Mouse (Mus musculus) thymus, postnatal 25 days (tissue): ENCODE measurements around the gene Gm17349.
"Not testable (repeated sequence)": the region's sequence is repeated elsewhere in the genome, so short reads cannot be mapped to it uniquely, and the experiment has no call there.

Experiments
- DNase-seq: peaks from one replicate; pipeline ENCODE4 v3.0.0; 2022

Gm17349 gene

GRCm38 (mm10) chr15:99705440-99706048, at the start of gene Gm17349:
Gene Gm17349 (minus strand): TSS chr15:99705490.
- DNase-seq: peak; percentile 49

- no peak for DNase-seq
These were observed 48.9 kb upstream of the Gm17349 start for GRCm38 (mm10) chr15:99754204-99754603.

- no peak for DNase-seq
These were observed 34.9 kb upstream of the Gm17349 start for GRCm38 (mm10) chr15:99740229-99740628.

GRCm38 (mm10) chr15:99736675-99737074, 31.4 kb upstream of the Gm17349 start:
- DNase-seq: no peak

GRCm38 (mm10) chr15:99735631-99736030, 30.3 kb upstream of the Gm17349 start:
- peak; percentile 100 for DNase-seq

- DNase-seq: no peak
These were observed 27.9 kb upstream of the Gm17349 start for GRCm38 (mm10) chr15:99733186-99733585.

- DNase-seq: no peak
These were observed 26.4 kb upstream of the Gm17349 start for GRCm38 (mm10) chr15:99731678-99732077.

- no peak for DNase-seq
These were observed 25.9 kb upstream of the Gm17349 start for GRCm38 (mm10) chr15:99731167-99731566.

GRCm38 (mm10) chr15:99729056-99729783, 23.9 kb upstream of the Gm17349 start:
- no peak for DNase-seq

GRCm38 (mm10) chr15:99728211-99728610, 22.9 kb upstream of the Gm17349 start:
- no peak for DNase-seq

GRCm38 (mm10) chr15:99727525-99727924, 22.2 kb upstream of the Gm17349 start:
- DNase-seq: no peak

GRCm38 (mm10) chr15:99727039-99727438, 21.7 kb upstream of the Gm17349 start:
- DNase-seq: not testable (repeated sequence)

GRCm38 (mm10) chr15:99726549-99726948, 21.3 kb upstream of the Gm17349 start:
- no peak for DNase-seq

- peak; percentile 92 for DNase-seq
These were observed 20.3 kb upstream of the Gm17349 start, which contains the start of gene Cox14 for GRCm38 (mm10) chr15:99725341-99726155. Gene Cox14 (plus strand): TSS chr15:99725618.

- peak; percentile 59 for DNase-seq
These were observed 19.2 kb upstream of the Gm17349 start for GRCm38 (mm10) chr15:99724292-99725021.

- DNase-seq: no peak
These were observed 18.4 kb upstream of the Gm17349 start for GRCm38 (mm10) chr15:99723515-99724291.

GRCm38 (mm10) chr15:99723120-99723514, 17.8 kb upstream of the Gm17349 start:
- DNase-seq: no peak

- no peak for DNase-seq
These were observed 16.8 kb upstream of the Gm17349 start for GRCm38 (mm10) chr15:99721921-99722743.

- no peak for DNase-seq
These were observed 14.6 kb upstream of the Gm17349 start for GRCm38 (mm10) chr15:99719865-99720264.

GRCm38 (mm10) chr15:99718461-99719021, 13.3 kb upstream of the Gm17349 start:
- no peak for DNase-seq
